Mouse (Mus musculus) kidney, adult 2 months (tissue): Measurements from ENCODE around the gene Srpk2.

Experiments
- CTCF ChIP-seq: fragments of 200-500 bp; conservative IDR thresholded peaks from 2 replicates; pipeline ENCODE4 v1.5.1; 2011; ENCODE audit warnings: low read depth, mild to moderate bottlenecking, control low read depth, low read length, moderate library complexity, mixed read lengths; ENCODE audit not compliant: insufficient read depth, insufficient read length
- POLR2A ChIP-seq: fragments of 200-500 bp; IDR thresholded peaks from one replicate; pipeline ENCODE4 v1.6.1; 2011; ENCODE audit warnings: low read depth, low read length, control low read depth

DNA sequence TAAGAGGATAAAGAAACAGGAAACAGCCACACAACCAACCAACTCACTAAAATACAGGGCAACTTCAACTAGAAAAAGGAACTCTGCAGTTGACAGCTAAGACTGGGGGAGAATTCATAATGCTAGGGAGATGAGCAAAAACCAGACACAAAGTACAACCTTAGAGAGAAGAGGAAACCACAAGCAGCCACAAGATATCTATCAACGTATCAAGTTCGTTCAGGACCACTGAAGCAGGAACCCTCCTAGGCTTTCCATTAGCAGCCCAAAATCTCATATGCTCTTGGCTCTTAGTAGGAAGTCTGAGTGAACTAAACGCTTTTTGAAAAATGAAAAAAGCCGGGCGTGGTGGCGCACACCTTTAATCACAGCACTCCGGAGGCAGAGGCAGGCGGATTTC lies 47.1 kb downstream of the Srpk2 start:
- TF ChIP-seq CTCF: no peak
- TF ChIP-seq POLR2A: no peak
